Mouse (Mus musculus): ENCODE data around the gene Rtkn. TPM values are rescaled to one million over a fixed set of nuclear protein-coding genes. Genes with fewer than 3 reads are reported as not detected.

Gene Rtkn
- total and polyA plus RNA-seq, 2 experiments from 2014 or later = 12.5 to 30.9 TPM

- H3K9ac ChIP-seq (replicated peaks; ENCODE audit: low read length, poor library complexity, severe bottlenecking) = no peak overlapping the region
- H3K36me3 ChIP-seq (ENCODE audit: insufficient read depth, low read length) = peaks cover 93% of the 10 kb centered on the region
- no peak overlapping the region for H3K4me3 ChIP-seq (ENCODE audit: low read depth, low read length)
- no peaks in the 10 kb centered on the region for H3K4me1 ChIP-seq (ENCODE audit: insufficient read depth, low read length)
- no peaks in the 10 kb centered on the region for H3K9me3 ChIP-seq (ENCODE audit: low read length)
- no peak overlapping the region for H3K4me2 ChIP-seq (ENCODE audit: low read depth, low read length, poor library complexity, severe bottlenecking)
- no peak overlapping the region for H3K27ac ChIP-seq (ENCODE audit: low read depth, low read length)
- H3K27me3 ChIP-seq (ENCODE audit: insufficient read depth, low read length) = no peaks in the 10 kb centered on the region
- no peak for DNase-seq (ENCODE audit: low spot score)
- no peak for TF ChIP-seq CTCF (IDR thresholded peaks at IDR 0.05)
- ATAC-seq (ENCODE audit: low FRiP score) = no peak
- 90% methylated on average over 7 of the region's 7 CpGs for WGBS
Measured at GRCm38 (mm10) chr6:83193571-83193970, 58.3 kb downstream of the Rtkn start.

DNA sequence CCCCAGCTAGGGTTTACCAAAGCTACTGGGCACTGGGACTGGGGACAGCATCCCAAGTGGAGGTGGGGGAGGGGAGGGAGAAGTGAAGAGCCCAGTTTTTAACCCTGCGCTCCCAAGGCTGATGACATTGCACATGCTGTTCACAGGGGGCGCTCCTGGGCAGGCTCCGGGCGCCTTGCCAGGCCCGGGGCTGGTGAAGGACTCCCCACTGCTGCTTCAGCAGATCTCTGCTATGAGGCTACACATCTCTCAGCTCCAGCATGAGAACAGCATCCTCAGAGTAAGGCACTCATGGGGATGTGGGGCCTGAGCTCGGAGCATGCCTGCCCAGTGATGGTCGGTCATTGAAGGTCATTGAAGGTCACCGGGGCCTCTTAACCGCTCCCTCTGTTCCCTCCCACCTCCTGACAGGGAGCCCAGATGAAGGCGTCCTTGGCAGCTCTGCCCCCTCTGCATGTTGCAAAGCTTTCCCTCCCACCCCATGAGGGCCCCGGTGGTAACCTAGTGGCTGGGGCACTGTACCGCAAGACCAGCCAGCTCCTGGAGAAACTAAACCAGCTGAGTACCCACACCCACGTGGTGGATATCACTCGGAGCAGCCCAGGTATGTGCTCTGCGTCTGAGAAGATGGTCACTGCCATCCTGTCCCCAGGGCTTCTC, 62.2 kb downstream of the Rtkn start:
- Histone ChIP-seq H3K27ac (ENCODE audit: low read depth, low read length) (no peak overlapping the region), H3K4me1 (ENCODE audit: insufficient read depth, low read length) (no peaks in the 10 kb centered on the region), H3K36me3 (ENCODE audit: insufficient read depth, low read length) (peaks cover 78% of the 10 kb centered on the region), H3K27me3 (ENCODE audit: insufficient read depth, low read length) (no peaks in the 10 kb centered on the region), H3K9ac (replicated peaks; ENCODE audit: low read length, poor library complexity, severe bottlenecking) (no peak overlapping the region), H3K4me3 (ENCODE audit: low read depth, low read length) (no peak overlapping the region), H3K4me2 (ENCODE audit: low read depth, low read length, poor library complexity, severe bottlenecking) (no peak overlapping the region), H3K9me3 (ENCODE audit: low read length) (no peaks in the 10 kb centered on the region)
- WGBS = 46% methylated on average over 15 of the region's 15 CpGs
- peak; percentile 50 for TF ChIP-seq CTCF (IDR thresholded peaks at IDR 0.05)
- DNase-seq (ENCODE audit: low spot score) (peak; percentile 74), ATAC-seq (ENCODE audit: low FRiP score) (0 out of 2 replicates have a peak, but pooled peaks have one; percentile 39)

MicroRNA genes within 50 kb of the gene (microRNA counts, 519-probe panel; counts per million panel counts)
- 528 counts per million, percentile 58 among the panel's probes with 10 or more counts for microRNA mmu-miR-3470a+mmu-miR-3470b

Small RNAs within 50 kb of the gene (microRNA-seq; reads per million reads assigned to microRNA genes)
- not detected for gene Mir3470a (ENCODE audit: borderline number of aligned reads)

Other genes with a start within 250 kb of the Rtkn start
- gene Sema4f, start 195.7 kb upstream of the Rtkn start, total RNA-seq (2014; rRNA removed) = 15.4 and 15.5 TPM in 2 replicates
- 16.6 and 16.9 TPM in 2 replicates for gene Sema4f, start 195.7 kb upstream of the Rtkn start, polyA plus RNA-seq (2015; fragmentation: Nextera tagmentation; extraction: Ambion mirVana)
- 1.2 TPM in 1 of 2 replicates, not detected in the other for gene M1ap, start 188.6 kb upstream of the Rtkn start, total RNA-seq (2014; rRNA removed)
- gene M1ap, start 188.6 kb upstream of the Rtkn start, polyA plus RNA-seq (2015; fragmentation: Nextera tagmentation; extraction: Ambion mirVana) = 0.12 TPM in 1 of 2 replicates, not detected in the other
- gene Dok1, start 102.0 kb upstream of the Rtkn start, total RNA-seq (2014; rRNA removed) = 3.9 and 5.0 TPM in 2 replicates
- 1.1 and 2.3 TPM in 2 replicates for gene Dok1, start 102.0 kb upstream of the Rtkn start, polyA plus RNA-seq (2015; fragmentation: Nextera tagmentation; extraction: Ambion mirVana)
- 6.9 and 7.3 TPM in 2 replicates for gene Loxl3, start 101.3 kb upstream of the Rtkn start, total RNA-seq (2014; rRNA removed)
- 4.7 and 5.6 TPM in 2 replicates for gene Loxl3, start 101.3 kb upstream of the Rtkn start, polyA plus RNA-seq (2015; fragmentation: Nextera tagmentation; extraction: Ambion mirVana)
- 180 and 190 TPM in 2 replicates for gene Aup1, start 80.9 kb upstream of the Rtkn start, total RNA-seq (2014; rRNA removed)
- 130 and 155 TPM in 2 replicates for gene Aup1, start 80.9 kb upstream of the Rtkn start, polyA plus RNA-seq (2015; fragmentation: Nextera tagmentation; extraction: Ambion mirVana)
- 45.4 and 56.5 TPM in 2 replicates for gene Htra2, start 80.2 kb upstream of the Rtkn start, total RNA-seq (2014; rRNA removed)
- 87.8 and 93.4 TPM in 2 replicates for gene Htra2, start 80.2 kb upstream of the Rtkn start, polyA plus RNA-seq (2015; fragmentation: Nextera tagmentation; extraction: Ambion mirVana)
- gene Dqx1, start 77.6 kb upstream of the Rtkn start, total RNA-seq (2014; rRNA removed) = 0.09 and 0.11 TPM in 2 replicates
- 0.30 and 0.32 TPM in 2 replicates for gene Dqx1, start 77.6 kb upstream of the Rtkn start, polyA plus RNA-seq (2015; fragmentation: Nextera tagmentation; extraction: Ambion mirVana)
- not detected in 2 replicates for gene Tlx2, start 65.2 kb upstream of the Rtkn start, total RNA-seq (2014; rRNA removed)
- gene Tlx2, start 65.2 kb upstream of the Rtkn start, polyA plus RNA-seq (2015; fragmentation: Nextera tagmentation; extraction: Ambion mirVana) = not detected in 2 replicates
- 11.8 and 20.4 TPM in 2 replicates for gene Pcgf1, start 57.6 kb upstream of the Rtkn start, total RNA-seq (2014; rRNA removed)
- gene Pcgf1, start 57.6 kb upstream of the Rtkn start, polyA plus RNA-seq (2015; fragmentation: Nextera tagmentation; extraction: Ambion mirVana) = 30.4 and 35.5 TPM in 2 replicates
- not detected in 2 replicates for gene Lbx2, start 49.1 kb upstream of the Rtkn start, total RNA-seq (2014; rRNA removed)
- gene Lbx2, start 49.1 kb upstream of the Rtkn start, polyA plus RNA-seq (2015; fragmentation: Nextera tagmentation; extraction: Ambion mirVana) = 0.26 TPM in 1 of 2 replicates, not detected in the other
- gene Ccdc142, start 33.9 kb upstream of the Rtkn start, total RNA-seq (2014; rRNA removed) = 13.6 and 26.0 TPM in 2 replicates
- gene Ccdc142, start 33.9 kb upstream of the Rtkn start, polyA plus RNA-seq (2015; fragmentation: Nextera tagmentation; extraction: Ambion mirVana) = 6.0 TPM in 2 replicates
- gene Gm42688, start 33.8 kb upstream of the Rtkn start, total RNA-seq (2014; rRNA removed) = 4.4 and 8.1 TPM in 2 replicates
- gene Gm42688, start 33.8 kb upstream of the Rtkn start, polyA plus RNA-seq (2015; fragmentation: Nextera tagmentation; extraction: Ambion mirVana) = 3.5 and 4.4 TPM in 2 replicates
- gene Mrpl53, start 26.4 kb upstream of the Rtkn start, total RNA-seq (2014; rRNA removed) = 46.4 and 57.2 TPM in 2 replicates
- 115 and 118 TPM in 2 replicates for gene Mrpl53, start 26.4 kb upstream of the Rtkn start, polyA plus RNA-seq (2015; fragmentation: Nextera tagmentation; extraction: Ambion mirVana)
- gene Mogs, start 20.0 kb upstream of the Rtkn start, total RNA-seq (2014; rRNA removed) = 32.6 and 40.3 TPM in 2 replicates
- 18.8 and 19.8 TPM in 2 replicates for gene Mogs, start 20.0 kb upstream of the Rtkn start, polyA plus RNA-seq (2015; fragmentation: Nextera tagmentation; extraction: Ambion mirVana)
- gene Wbp1, start 13.9 kb upstream of the Rtkn start, total RNA-seq (2014; rRNA removed) = 152 and 199 TPM in 2 replicates
- 85.3 and 91.6 TPM in 2 replicates for gene Wbp1, start 13.9 kb upstream of the Rtkn start, polyA plus RNA-seq (2015; fragmentation: Nextera tagmentation; extraction: Ambion mirVana)
- 29.4 and 40.9 TPM in 2 replicates for gene Ino80b, start 10.0 kb upstream of the Rtkn start, total RNA-seq (2014; rRNA removed)
- 14.6 and 16.2 TPM in 2 replicates for gene Ino80b, start 10.0 kb upstream of the Rtkn start, polyA plus RNA-seq (2015; fragmentation: Nextera tagmentation; extraction: Ambion mirVana)
- gene Wdr54, start 20.9 kb downstream of the Rtkn start, total RNA-seq (2014; rRNA removed) = 12.7 and 15.9 TPM in 2 replicates
- 21.5 and 27.5 TPM in 2 replicates for gene Wdr54, start 20.9 kb downstream of the Rtkn start, polyA plus RNA-seq (2015; fragmentation: Nextera tagmentation; extraction: Ambion mirVana)
- gene 1700003E16Rik, start 20.9 kb downstream of the Rtkn start, total RNA-seq (2014; rRNA removed) = 15.6 and 20.5 TPM in 2 replicates
- gene 1700003E16Rik, start 20.9 kb downstream of the Rtkn start, polyA plus RNA-seq (2015; fragmentation: Nextera tagmentation; extraction: Ambion mirVana) = 18.0 and 18.2 TPM in 2 replicates
- gene Dctn1, start 30.5 kb downstream of the Rtkn start, total RNA-seq (2014; rRNA removed) = 126 and 129 TPM in 2 replicates
- 166 TPM in 2 replicates for gene Dctn1, start 30.5 kb downstream of the Rtkn start, polyA plus RNA-seq (2015; fragmentation: Nextera tagmentation; extraction: Ambion mirVana)
- gene Slc4a5, start 84.4 kb downstream of the Rtkn start, total RNA-seq (2014; rRNA removed) = 0.57 and 3.3 TPM in 2 replicates
- 0.16 and 0.25 TPM in 2 replicates for gene Slc4a5, start 84.4 kb downstream of the Rtkn start, polyA plus RNA-seq (2015; fragmentation: Nextera tagmentation; extraction: Ambion mirVana)
- 19.2 and 24.0 TPM in 2 replicates for gene Mthfd2, start 190.4 kb downstream of the Rtkn start, total RNA-seq (2014; rRNA removed)
- 27.0 and 32.0 TPM in 2 replicates for gene Mthfd2, start 190.4 kb downstream of the Rtkn start, polyA plus RNA-seq (2015; fragmentation: Nextera tagmentation; extraction: Ambion mirVana)
- gene Mob1a, start 190.6 kb downstream of the Rtkn start, total RNA-seq (2014; rRNA removed) = 23.2 and 31.6 TPM in 2 replicates
- gene Mob1a, start 190.6 kb downstream of the Rtkn start, polyA plus RNA-seq (2015; fragmentation: Nextera tagmentation; extraction: Ambion mirVana) = 8.7 and 9.0 TPM in 2 replicates
- gene Bola3, start 213.7 kb downstream of the Rtkn start, total RNA-seq (2014; rRNA removed) = 9.6 and 10.6 TPM in 2 replicates
- 46.2 and 51.2 TPM in 2 replicates for gene Bola3, start 213.7 kb downstream of the Rtkn start, polyA plus RNA-seq (2015; fragmentation: Nextera tagmentation; extraction: Ambion mirVana)